Mouse (Mus musculus): ENCODE measurements at regions not wholly inside any gene's neighbourhood (a gene's known extent, or its start where the extent isn't known, plus 50 kb on each side); places are given as distances from the start of the nearest gene placed in this dataset.

DNA sequence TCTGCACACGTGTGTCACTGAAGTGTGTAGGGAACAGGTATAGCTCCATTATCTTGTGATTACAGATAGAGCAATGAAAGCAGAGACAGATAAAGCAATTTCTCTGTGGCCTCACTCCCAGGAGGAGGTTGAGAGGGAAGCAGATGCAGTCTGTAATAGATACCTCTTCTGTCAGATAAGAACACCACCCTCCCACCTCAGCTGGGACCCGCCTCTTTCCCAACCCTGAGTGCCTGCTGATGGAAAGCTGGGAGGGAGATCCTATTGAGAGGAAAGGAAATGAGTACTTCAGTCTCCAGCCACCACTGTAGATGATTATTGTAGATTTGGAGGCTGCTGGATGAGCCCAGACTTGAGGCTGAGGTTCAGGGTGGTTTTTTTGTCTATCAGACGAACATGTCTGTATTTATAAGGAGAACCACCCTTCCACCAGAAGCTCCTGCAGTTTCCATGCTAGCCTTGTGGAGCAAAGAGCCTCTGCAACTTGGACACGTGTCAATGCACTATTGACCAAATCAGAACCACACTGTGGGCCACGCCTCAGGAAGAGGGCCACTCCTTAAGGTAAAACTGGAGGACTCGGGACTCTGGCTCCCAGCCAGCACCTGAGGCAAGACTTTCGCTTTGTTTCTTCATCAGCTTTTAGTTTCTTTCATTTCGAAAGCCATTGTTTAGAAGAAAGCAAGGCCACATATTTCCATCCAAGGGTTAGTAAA lies 55.3 kb upstream of the Plekha5 start:
- Histone ChIP-seq H3K9ac (ENCODE audit: low read length) (no peak overlapping the region), H3K27me3 (ENCODE audit: control insufficient read depth, insufficient read depth, low read length) (no peaks in the 10 kb centered on the region), H3K27ac (ENCODE audit: low read depth, low read length) (no peak overlapping the region), H3K4me2 (ENCODE audit: low read depth, low read length, severe bottlenecking) (no peak overlapping the region), H3K4me3 (ENCODE audit: low read depth, low read length) (no peak overlapping the region), H3K36me3 (ENCODE audit: control insufficient read depth, insufficient read depth, low read length) (no peaks in the 10 kb centered on the region), H3K4me1 (replicated peaks; ENCODE audit: control insufficient read depth, insufficient read depth, low read length) (no peaks in the 10 kb centered on the region), H3K9me3 (ENCODE audit: control insufficient read depth, low read length) (no peaks in the 10 kb centered on the region)
- ATAC-seq (replicated peaks; ENCODE audit: low FRiP score) (no peak), DNase-seq (ENCODE audit: low spot score) (no peak)
- WGBS: 86% methylated on average over 8 of the region's 8 CpGs

DNA sequence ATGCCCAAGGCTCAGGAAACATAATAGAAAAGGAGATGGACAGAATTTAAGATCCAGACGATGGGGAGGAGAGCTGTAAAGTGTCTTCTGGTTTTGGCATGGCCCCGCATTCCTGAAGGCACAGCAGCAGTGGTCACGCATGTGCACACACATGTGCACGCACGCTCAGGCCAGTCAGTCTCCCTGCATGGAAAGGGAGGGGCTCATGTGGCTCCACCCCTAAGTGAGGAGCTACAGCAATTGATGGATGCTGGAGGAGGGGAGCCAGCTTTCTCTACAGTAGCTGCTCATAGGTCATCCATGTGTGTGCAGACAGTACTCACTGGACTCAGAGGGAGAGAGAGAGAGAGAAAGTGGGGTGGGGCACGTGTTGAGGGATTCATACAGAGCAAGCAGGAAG lies 56.6 kb upstream of the Plekha5 start:
- Histone ChIP-seq H3K9ac (ENCODE audit: low read length) (no peak overlapping the region), H3K36me3 (ENCODE audit: control insufficient read depth, insufficient read depth, low read length) (no peaks in the 10 kb centered on the region), H3K27me3 (ENCODE audit: control insufficient read depth, insufficient read depth, low read length) (no peaks in the 10 kb centered on the region), H3K4me1 (replicated peaks; ENCODE audit: control insufficient read depth, insufficient read depth, low read length) (no peaks in the 10 kb centered on the region), H3K4me2 (ENCODE audit: low read depth, low read length, severe bottlenecking) (no peak overlapping the region), H3K27ac (ENCODE audit: low read depth, low read length) (no peak overlapping the region), H3K4me3 (ENCODE audit: low read depth, low read length) (no peak overlapping the region), H3K9me3 (ENCODE audit: control insufficient read depth, low read length) (no peaks in the 10 kb centered on the region)
- no peak for DNase-seq (ENCODE audit: low spot score)
- no peak for ATAC-seq (replicated peaks; ENCODE audit: low FRiP score)
- WGBS: 85% methylated on average over 6 of the region's 6 CpGs

DNA sequence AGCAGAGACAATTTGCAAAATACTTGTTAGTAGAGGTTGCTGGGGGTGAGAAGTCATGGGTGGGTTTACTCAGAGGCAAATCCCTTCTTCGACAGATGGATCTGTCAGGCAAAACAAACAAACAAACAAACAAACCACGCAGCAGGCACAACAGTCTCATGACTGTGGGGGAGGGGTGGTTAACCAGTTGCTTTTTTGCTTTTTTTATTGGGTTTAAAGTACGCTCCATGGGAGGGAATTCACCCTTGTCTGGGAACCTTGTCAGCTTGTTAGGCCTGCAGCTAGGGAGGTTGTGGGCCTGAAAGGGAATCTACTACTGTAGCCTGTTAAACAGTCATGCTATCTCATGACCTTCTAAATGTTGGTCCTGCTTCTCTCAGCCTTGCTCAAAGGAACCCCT lies 57.1 kb upstream of the Plekha5 start:
- Histone ChIP-seq H3K27ac (ENCODE audit: low read depth, low read length) (no peak overlapping the region), H3K9me3 (ENCODE audit: control insufficient read depth, low read length) (no peaks in the 10 kb centered on the region), H3K36me3 (ENCODE audit: control insufficient read depth, insufficient read depth, low read length) (no peaks in the 10 kb centered on the region), H3K4me1 (replicated peaks; ENCODE audit: control insufficient read depth, insufficient read depth, low read length) (no peaks in the 10 kb centered on the region), H3K4me2 (ENCODE audit: low read depth, low read length, severe bottlenecking) (no peak overlapping the region), H3K27me3 (ENCODE audit: control insufficient read depth, insufficient read depth, low read length) (no peaks in the 10 kb centered on the region), H3K4me3 (ENCODE audit: low read depth, low read length) (no peak overlapping the region), H3K9ac (ENCODE audit: low read length) (no peak overlapping the region)
- DNase-seq (ENCODE audit: low spot score) (no peak), ATAC-seq (replicated peaks; ENCODE audit: low FRiP score) (no peak)
- WGBS: 64% methylated on average over 3 of the region's 3 CpGs

DNA sequence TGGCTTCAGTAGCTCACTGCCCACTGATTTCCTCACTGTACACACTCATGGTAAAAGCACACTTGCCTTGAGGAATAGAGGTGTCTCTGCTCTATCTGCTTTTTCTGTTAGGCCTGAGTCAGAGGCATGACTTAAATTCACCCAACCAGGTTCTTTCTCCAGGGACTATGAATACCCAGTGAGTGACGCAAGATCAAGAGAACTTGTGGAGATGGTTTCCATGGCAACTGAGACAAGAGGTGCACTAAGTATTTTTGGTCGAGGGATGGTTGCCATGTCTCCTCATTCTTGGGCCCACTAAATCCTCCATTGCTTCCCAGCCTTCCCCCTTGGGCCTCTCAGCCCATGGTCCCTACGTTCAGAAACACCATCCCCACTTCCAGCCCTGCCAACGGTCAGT lies 62.9 kb upstream of the Plekha5 start:
- no peak overlapping the region for H3K4me2 ChIP-seq (ENCODE audit: low read depth, low read length, severe bottlenecking)
- no peaks in the 10 kb centered on the region for H3K27me3 ChIP-seq (ENCODE audit: control insufficient read depth, insufficient read depth, low read length)
- no peak overlapping the region for H3K4me3 ChIP-seq (ENCODE audit: low read depth, low read length)
- no peak overlapping the region for H3K27ac ChIP-seq (ENCODE audit: low read depth, low read length)
- 68% methylated on average over 4 of the region's 4 CpGs for whole genome bisulfite sequencing
- no peaks in the 10 kb centered on the region for H3K36me3 ChIP-seq (ENCODE audit: control insufficient read depth, insufficient read depth, low read length)
- no peaks in the 10 kb centered on the region for H3K9me3 ChIP-seq (ENCODE audit: control insufficient read depth, low read length)
- no peak for DNase-seq (ENCODE audit: low spot score)
- H3K9ac ChIP-seq (ENCODE audit: low read length): no peak overlapping the region
- H3K4me1 ChIP-seq (replicated peaks; ENCODE audit: control insufficient read depth, insufficient read depth, low read length): no peaks in the 10 kb centered on the region
- no peak for ATAC-seq (replicated peaks; ENCODE audit: low FRiP score)

DNA sequence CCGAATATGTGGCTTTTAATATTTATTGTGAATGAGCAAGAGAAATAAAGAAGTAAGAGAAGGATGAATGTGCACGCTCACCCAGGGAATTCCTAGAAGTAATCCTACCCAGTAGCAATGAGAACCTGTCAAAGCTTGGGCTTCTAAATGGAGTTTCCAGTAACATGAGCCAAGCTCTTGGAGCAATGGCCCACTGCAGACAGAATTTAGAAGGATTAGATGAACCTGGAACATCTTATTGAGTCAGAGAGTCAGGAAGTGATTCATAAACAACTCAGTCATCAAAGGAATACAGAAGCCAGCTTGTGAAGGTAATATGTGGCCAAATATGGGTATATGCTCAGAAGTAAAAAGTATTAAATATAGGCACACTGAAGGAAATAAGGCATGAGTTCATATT lies 66.0 kb upstream of the Plekha5 start:
- H3K4me3 ChIP-seq (ENCODE audit: low read depth, low read length): no peak overlapping the region
- ATAC-seq (replicated peaks; ENCODE audit: low FRiP score) (no peak), DNase-seq (ENCODE audit: low spot score) (no peak)
- H3K9ac ChIP-seq (ENCODE audit: low read length): no peak overlapping the region
- H3K27me3 ChIP-seq (ENCODE audit: control insufficient read depth, insufficient read depth, low read length): no peaks in the 10 kb centered on the region
- 83% methylated on average over 2 of the region's 2 CpGs for WGBS
- no peaks in the 10 kb centered on the region for H3K36me3 ChIP-seq (ENCODE audit: control insufficient read depth, insufficient read depth, low read length)
- no peak overlapping the region for H3K27ac ChIP-seq (ENCODE audit: low read depth, low read length)
- no peak overlapping the region for H3K4me2 ChIP-seq (ENCODE audit: low read depth, low read length, severe bottlenecking)
- H3K4me1 ChIP-seq (replicated peaks; ENCODE audit: control insufficient read depth, insufficient read depth, low read length): no peaks in the 10 kb centered on the region
- H3K9me3 ChIP-seq (ENCODE audit: control insufficient read depth, low read length): no peaks in the 10 kb centered on the region

DNA sequence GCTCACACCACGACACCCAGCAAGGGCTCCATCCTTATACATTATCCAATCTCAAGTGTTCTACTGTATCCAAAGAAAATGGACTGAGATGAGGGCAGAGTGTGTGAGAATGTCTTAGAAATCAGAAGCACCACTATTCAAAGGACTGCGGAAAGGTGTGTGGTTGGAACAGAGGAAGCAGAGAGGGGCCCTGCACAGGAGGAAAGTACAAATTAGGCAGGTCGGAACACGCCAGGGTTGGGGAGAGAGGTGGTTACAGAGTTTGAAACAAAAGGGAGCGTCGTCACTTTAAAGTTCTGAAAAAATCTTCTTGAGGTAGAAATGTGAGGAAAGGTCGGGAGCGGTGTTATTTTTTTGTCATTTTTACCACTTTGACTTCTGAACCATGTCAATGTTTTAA lies 66.6 kb upstream of the Plekha5 start:
- 85% methylated on average over 8 of the region's 8 CpGs for WGBS
- H3K4me1 ChIP-seq (replicated peaks; ENCODE audit: control insufficient read depth, insufficient read depth, low read length): no peaks in the 10 kb centered on the region
- H3K4me3 ChIP-seq (ENCODE audit: low read depth, low read length): no peak overlapping the region
- no peaks in the 10 kb centered on the region for H3K36me3 ChIP-seq (ENCODE audit: control insufficient read depth, insufficient read depth, low read length)
- H3K9ac ChIP-seq (ENCODE audit: low read length): no peak overlapping the region
- H3K4me2 ChIP-seq (ENCODE audit: low read depth, low read length, severe bottlenecking): no peak overlapping the region
- no peaks in the 10 kb centered on the region for H3K27me3 ChIP-seq (ENCODE audit: control insufficient read depth, insufficient read depth, low read length)
- no peak for DNase-seq (ENCODE audit: low spot score)
- H3K9me3 ChIP-seq (ENCODE audit: control insufficient read depth, low read length): no peaks in the 10 kb centered on the region
- no peak for ATAC-seq (replicated peaks; ENCODE audit: low FRiP score)
- no peak overlapping the region for H3K27ac ChIP-seq (ENCODE audit: low read depth, low read length)

DNA sequence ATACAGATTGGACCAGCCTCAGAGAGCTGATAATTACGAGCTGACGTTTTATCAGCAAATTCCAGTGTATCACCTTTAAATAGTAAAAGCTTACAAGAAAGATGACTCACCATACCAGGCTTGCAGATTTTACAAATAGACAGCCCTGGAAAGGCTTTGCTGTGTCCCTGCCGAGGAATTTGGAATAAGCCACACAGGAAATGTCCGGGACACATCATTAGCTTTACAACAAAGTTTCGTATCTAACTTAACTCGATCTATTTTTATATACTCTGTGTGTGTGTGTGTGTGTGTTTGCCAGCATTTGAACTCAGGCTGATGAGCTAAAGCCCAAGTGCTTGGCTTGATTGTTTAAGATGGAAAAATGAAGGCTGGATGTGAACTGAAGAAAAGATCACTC lies 69.8 kb upstream of the Plekha5 start:
- DNase-seq (ENCODE audit: low spot score) (no peak), ATAC-seq (replicated peaks; ENCODE audit: low FRiP score) (no peak)
- Histone ChIP-seq H3K4me3 (ENCODE audit: low read depth, low read length) (no peak overlapping the region), H3K9me3 (ENCODE audit: control insufficient read depth, low read length) (no peaks in the 10 kb centered on the region), H3K36me3 (ENCODE audit: control insufficient read depth, insufficient read depth, low read length) (no peaks in the 10 kb centered on the region), H3K9ac (ENCODE audit: low read length) (no peak overlapping the region), H3K4me2 (ENCODE audit: low read depth, low read length, severe bottlenecking) (no peak overlapping the region), H3K4me1 (replicated peaks; ENCODE audit: control insufficient read depth, insufficient read depth, low read length) (no peaks in the 10 kb centered on the region), H3K27ac (ENCODE audit: low read depth, low read length) (no peak overlapping the region), H3K27me3 (ENCODE audit: control insufficient read depth, insufficient read depth, low read length) (no peaks in the 10 kb centered on the region)
- 92% methylated on average over 6 of the region's 6 CpGs for WGBS

DNA sequence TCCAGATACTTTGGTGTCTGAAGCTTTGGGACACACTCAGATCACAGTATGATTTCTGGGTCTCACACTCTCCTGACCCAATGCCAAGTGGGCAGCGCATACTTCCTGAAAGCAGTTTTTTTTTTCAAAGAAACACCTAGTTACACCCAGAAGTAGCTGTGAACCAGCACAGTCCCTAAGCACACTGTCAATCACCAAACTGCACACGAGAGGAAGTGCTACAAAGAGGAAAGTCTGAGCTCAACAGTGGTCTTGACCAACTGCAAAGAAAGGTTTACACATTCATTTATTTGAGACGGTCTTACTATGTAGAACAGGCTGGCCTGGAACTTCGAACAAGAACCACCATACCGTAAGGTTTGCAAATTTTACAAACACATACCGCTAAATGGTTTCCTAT lies 70.2 kb upstream of the Plekha5 start:
- no peaks in the 10 kb centered on the region for H3K9me3 ChIP-seq (ENCODE audit: control insufficient read depth, low read length)
- H3K4me3 ChIP-seq (ENCODE audit: low read depth, low read length): no peak overlapping the region
- no peaks in the 10 kb centered on the region for H3K4me1 ChIP-seq (replicated peaks; ENCODE audit: control insufficient read depth, insufficient read depth, low read length)
- no peak for DNase-seq (ENCODE audit: low spot score)
- H3K9ac ChIP-seq (ENCODE audit: low read length): no peak overlapping the region
- H3K36me3 ChIP-seq (ENCODE audit: control insufficient read depth, insufficient read depth, low read length): no peaks in the 10 kb centered on the region
- no peaks in the 10 kb centered on the region for H3K27me3 ChIP-seq (ENCODE audit: control insufficient read depth, insufficient read depth, low read length)
- H3K27ac ChIP-seq (ENCODE audit: low read depth, low read length): no peak overlapping the region
- 83% methylated on average over 6 of the region's 6 CpGs for WGBS
- H3K4me2 ChIP-seq (ENCODE audit: low read depth, low read length, severe bottlenecking): no peak overlapping the region
- no peak for ATAC-seq (replicated peaks; ENCODE audit: low FRiP score)

DNA sequence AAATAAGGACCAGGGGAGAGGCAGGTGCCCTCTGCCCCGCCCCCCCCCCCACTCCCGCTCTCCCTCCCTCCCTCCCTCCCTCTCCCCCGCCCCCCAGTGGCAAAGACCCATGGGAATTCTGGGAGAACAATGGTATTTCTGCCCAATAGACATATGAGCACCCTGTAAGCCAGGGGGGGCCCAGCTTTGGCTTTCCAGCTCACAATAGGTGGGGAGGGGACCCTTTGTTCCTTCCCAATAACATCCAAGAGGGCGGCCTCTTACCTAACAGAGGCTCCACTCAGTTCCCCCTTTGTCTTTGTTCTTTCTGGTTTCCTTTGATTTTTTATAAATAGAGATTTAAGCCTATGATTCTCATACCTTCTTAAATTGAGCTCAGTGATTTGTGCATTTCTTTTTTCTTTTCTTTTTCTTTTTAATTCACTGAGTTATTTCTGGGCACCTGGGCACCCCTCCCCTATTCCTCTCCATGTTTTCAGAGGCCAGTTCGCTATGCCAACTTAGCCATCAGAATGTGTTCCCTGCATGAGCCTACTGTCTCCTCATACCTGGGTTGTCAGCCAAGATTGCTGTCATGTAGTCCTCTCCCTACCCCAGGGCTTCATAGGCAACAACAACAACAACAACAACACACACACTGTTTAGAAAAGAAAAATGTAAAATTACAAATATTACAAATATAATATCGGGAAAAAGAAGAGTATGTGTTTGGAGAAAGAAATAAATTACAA lies 72.3 kb upstream of the Plekha5 start:
- H3K9me3 ChIP-seq (ENCODE audit: control insufficient read depth, low read length): no peaks in the 10 kb centered on the region
- H3K4me2 ChIP-seq (ENCODE audit: low read depth, low read length, severe bottlenecking): no peak overlapping the region
- ATAC-seq (replicated peaks; ENCODE audit: low FRiP score) (peak; percentile 75), DNase-seq (ENCODE audit: low spot score) (no peak)
- no peaks in the 10 kb centered on the region for H3K27me3 ChIP-seq (ENCODE audit: control insufficient read depth, insufficient read depth, low read length)
- WGBS: 43% methylated on average over 3 of the region's 6 CpGs
- H3K36me3 ChIP-seq (ENCODE audit: control insufficient read depth, insufficient read depth, low read length): no peaks in the 10 kb centered on the region
- H3K27ac ChIP-seq (ENCODE audit: low read depth, low read length): no peak overlapping the region
- no peak overlapping the region for H3K9ac ChIP-seq (ENCODE audit: low read length)
- no peaks in the 10 kb centered on the region for H3K4me1 ChIP-seq (replicated peaks; ENCODE audit: control insufficient read depth, insufficient read depth, low read length)
- H3K4me3 ChIP-seq (ENCODE audit: low read depth, low read length): no peak overlapping the region

All from forebrain, embryonic 11.5 days (tissue).